Mouse (Mus musculus): ENCODE measurements around the gene Rassf1. TPM values are rescaled to one million over a fixed set of nuclear protein-coding genes. Genes with fewer than 3 reads are reported as not detected.

Gene Rassf1
- total RNA-seq, 2 experiments from 2014 or later, result 16.2 to 17.6 TPM

DNA sequence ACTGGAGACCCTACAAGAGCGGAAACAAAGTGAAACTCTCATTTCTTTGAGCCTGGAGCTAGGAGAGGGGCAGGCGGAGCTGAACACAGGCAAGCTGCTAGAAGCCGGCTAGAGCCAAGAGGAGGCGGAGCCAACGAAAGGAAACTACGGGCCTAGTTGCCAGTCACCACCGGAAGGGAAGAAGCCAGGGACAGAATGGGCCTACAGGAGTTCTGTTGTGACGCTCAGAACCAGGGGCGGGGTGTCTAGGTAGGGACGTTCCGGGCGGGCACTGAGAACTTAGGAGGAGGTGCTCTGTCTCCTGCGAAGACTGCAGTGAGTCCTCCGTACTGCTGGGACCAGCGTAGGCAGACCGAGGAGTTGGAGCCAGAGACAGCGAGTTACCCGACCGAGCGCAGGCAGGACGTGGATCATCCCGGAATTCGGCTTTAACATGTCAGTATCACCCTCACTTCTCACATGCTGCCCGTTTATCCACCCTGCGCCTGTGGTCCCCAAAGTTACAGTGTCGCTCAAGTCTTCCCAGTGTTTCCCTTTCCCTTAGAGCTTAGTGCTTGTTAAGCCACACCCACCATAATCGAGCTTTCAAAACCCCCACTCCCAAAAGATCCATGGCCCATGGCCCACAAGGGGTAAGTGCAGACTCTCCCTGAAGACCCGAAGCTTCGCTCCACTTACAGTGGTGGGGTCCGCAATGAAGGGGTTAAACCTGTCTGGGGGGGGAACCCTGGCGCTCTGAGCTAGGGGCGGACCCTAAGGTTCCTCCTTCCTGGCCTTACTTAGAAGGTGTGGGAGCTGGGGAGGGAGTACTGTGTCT, 29.4 kb downstream of the Rassf1 start, which contains the start of gene Hyal3:
TSS of gene Hyal3 (plus strand) at position 318 of the 817 bp plus-strand sequence.
- Histone ChIP-seq H3K27ac (peak within 1 kb of the TSS; percentile 92), H3K4me3 (peak within 1 kb of the TSS; percentile 72)
- DNase-seq (ENCODE audit: low spot score in 2 of 2), result peak; percentile 85 to 93
- TF ChIP-seq CTCF (conservative IDR thresholded peaks at IDR 0.05), result no peak

DNA sequence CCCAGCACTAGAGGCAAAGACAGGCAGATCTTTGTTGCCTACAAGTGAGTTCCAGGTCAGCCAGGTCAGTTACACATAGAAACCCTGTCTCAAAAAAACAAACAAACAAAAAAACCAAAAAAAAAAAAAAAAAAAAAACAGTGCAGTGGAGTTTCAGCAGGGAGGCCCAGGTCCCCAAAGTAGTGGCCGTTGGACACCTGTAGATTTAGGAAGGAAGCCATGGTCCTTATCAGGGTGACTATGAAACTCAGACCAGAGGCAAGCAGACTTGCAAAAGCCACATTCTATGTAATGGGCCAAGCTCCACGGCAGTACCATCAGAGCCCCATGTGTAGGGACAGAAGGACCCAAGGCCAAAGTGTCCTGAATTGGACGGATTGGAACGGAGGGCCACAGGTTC, 30.2 kb downstream of the Rassf1 start:
- peak overlapping the region; percentile 72; the same call in 1 of the 2 replicates for H3K4me3 ChIP-seq
- DNase-seq (ENCODE audit: low spot score in 2 of 2), result no peak
- no peak overlapping the region for H3K27ac ChIP-seq
- no peak for TF ChIP-seq CTCF (conservative IDR thresholded peaks at IDR 0.05)

DNA sequence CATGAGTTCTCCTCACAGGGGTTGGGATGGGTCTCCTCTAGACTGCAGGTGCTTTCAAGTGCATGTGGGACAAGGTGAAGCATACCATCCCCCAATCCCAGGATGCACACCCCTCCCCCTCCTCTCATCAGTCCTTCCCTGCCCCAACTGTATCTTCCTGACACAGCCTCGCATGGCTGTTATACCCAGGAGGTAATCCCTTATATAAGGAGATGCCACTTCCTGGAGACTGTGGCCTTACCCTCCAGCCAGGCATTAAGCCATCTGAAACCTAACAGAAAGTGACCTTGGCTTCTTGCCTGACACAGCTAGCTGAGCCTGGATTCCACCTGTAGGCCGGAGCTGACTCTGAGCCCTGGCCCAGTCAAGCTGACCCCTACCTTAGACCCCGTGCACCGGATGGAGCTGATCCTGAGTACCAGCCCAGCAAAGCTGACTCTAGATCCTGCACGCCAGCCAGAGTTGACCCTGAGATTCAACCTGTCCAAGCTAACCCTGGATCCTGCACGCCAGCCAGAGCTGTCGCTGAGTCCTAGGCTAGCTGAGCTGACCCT, 31.2 kb downstream of the Rassf1 start:
- TF ChIP-seq CTCF (conservative IDR thresholded peaks at IDR 0.05), result no peak
- no peak overlapping the region for H3K4me3 ChIP-seq
- no peak overlapping the region for H3K27ac ChIP-seq
- DNase-seq (ENCODE audit: low spot score in 2 of 2), result no peak

DNA sequence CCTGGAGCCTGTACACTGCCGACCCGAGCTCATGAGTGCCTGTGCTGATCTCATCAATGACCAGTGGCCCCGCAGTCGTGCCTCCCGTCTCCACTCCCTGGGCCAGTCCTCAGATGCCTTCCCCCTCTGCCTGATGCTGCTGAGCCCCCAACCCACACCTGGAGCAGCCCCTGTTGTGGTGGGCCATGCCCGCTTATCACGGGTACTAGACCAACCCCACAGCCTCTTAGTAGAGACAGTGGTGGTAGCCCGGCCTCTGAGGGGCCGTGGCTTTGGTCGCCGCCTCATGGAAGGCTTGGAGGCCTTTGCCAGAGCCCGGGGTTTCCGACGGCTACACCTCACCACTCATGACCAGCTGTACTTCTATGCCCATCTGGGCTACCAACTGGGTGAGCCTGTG, 31.8 kb downstream of the Rassf1 start:
- no peak for TF ChIP-seq CTCF (conservative IDR thresholded peaks at IDR 0.05)
- no peak for DNase-seq (ENCODE audit: low spot score in 2 of 2)
- Histone ChIP-seq H3K4me3 (no peak overlapping the region), H3K27ac (no peak overlapping the region)

GRCm38 (mm10) chr9:107586504-107586903, 35.1 kb downstream of the Rassf1 start:
- Histone ChIP-seq H3K27ac (no peak overlapping the region), H3K4me3 (no peak overlapping the region)
- no peak for TF ChIP-seq CTCF (conservative IDR thresholded peaks at IDR 0.05)
- no peak for DNase-seq (ENCODE audit: low spot score in 2 of 2)

DNA sequence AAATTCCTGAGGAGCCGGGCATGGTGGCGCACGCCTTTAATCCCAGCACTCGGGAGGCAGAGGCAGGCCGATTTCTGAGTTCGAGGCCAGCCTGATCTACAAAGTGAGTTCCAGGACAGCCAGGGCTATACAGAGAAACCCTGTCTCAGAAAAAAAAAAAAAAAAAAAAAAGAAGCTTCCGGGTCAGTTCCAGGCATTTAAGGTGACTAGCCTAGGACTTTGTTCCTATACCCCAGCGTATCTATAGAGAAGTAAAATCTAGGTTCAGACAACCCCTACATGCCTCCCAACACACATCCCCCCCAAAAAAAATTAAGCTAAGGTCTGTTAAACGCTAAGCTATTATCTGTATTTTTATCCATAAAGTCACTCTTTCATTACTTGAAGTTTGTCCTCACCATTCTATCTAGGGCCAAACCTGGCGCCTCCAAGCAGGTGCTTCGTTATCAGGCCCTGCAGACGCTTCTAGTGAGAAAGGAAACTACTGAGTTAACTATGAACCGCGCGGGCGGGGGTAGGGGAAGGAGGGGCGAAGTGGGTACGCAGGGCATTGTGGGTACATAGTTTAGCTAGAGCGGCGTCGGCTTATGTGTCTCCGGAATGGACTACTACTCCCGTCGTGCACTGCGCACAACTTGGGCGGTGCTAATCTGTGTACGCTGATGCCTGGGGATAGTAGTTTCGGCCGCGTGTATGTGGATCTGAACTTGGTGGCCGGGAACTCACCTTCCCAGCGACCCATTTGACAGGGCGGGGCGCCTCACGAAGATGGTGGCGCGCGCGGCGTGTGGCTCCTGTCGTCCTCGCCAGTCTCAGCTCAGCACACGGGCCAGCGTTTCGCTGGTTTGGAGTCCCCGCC, 35.8 kb downstream of the Rassf1 start, which contains the start of gene Ifrd2:
TSS of gene Ifrd2 (plus strand) at position 669 of the 859 bp plus-strand sequence.
- Histone ChIP-seq H3K27ac (peak within 1 kb of the TSS; percentile 76), H3K4me3 (peak within 1 kb of the TSS; percentile 74)
- TF ChIP-seq CTCF (conservative IDR thresholded peaks at IDR 0.05), result no peak
- peak; percentile 95 to 99 for DNase-seq (ENCODE audit: low spot score in 2 of 2)

- DNase-seq (ENCODE audit: low spot score in 2 of 2), result peak in 1 of 2 experiments; percentile 31
- Histone ChIP-seq H3K4me3 (peak overlapping the region; percentile 74), H3K27ac (peak overlapping the region; percentile 76)
- no peak for TF ChIP-seq CTCF (conservative IDR thresholded peaks at IDR 0.05)
Observed at GRCm38 (mm10) chr9:107587833-107588639, 36.7 kb downstream of the Rassf1 start.

DNA sequence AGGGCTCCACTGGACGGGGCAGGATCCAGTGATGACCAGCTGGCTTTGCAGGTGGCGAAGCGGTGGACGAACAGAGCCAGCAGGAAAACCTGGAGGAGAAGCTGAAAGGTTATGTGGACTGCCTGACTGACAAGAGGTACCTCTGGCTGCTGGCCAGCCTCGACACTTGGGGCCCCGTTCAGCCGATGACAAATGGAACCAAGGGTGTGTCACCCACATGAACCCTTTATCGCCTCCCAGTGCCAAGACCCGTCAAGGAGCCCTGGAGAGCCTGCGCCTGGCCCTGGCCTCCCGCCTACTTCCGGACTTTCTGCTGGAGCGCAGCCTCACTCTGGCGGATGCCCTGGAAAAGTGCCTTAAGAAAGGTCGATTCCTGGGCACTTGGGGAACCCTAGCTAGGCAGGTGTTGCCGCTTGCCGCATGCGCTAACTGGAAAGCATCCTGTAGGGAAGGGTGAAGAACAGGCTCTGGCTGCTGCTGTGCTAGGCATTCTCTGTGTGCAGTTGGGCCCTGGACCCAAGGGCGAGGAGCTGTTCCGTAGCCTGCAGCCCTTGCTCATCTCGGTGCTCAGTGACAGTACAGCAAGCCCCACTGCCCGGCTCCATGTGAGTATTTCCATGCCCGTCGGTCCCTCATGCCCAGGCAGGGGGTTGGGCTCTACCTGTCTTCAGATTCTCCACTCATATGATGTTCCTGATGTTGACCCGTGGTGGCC, 38.9 kb downstream of the Rassf1 start:
- Histone ChIP-seq H3K27ac (no peak overlapping the region), H3K4me3 (no peak overlapping the region)
- DNase-seq (ENCODE audit: low spot score in 2 of 2), result no peak
- no peak for TF ChIP-seq CTCF (conservative IDR thresholded peaks at IDR 0.05)

- Histone ChIP-seq H3K27ac (no peak overlapping the region), H3K4me3 (no peak overlapping the region)
- DNase-seq (ENCODE audit: low spot score in 2 of 2), result no peak
- no peak for TF ChIP-seq CTCF (conservative IDR thresholded peaks at IDR 0.05)
Observed at GRCm38 (mm10) chr9:107590773-107591060, 39.4 kb downstream of the Rassf1 start.

GRCm38 (mm10) chr9:107593101-107593976, 42.0 kb downstream of the Rassf1 start:
- H3K27ac ChIP-seq, result no peak overlapping the region
- no peak for DNase-seq (ENCODE audit: low spot score in 2 of 2)
- no peak for TF ChIP-seq CTCF (conservative IDR thresholded peaks at IDR 0.05)
- H3K4me3 ChIP-seq, result no peak overlapping the region
